Mouse (Mus musculus): ENCODE results near the gene Ppfibp2.
A peak's percentile ranks its signal among the peaks of the same experiment; 100 is the strongest.

Gene Ppfibp2

DNA sequence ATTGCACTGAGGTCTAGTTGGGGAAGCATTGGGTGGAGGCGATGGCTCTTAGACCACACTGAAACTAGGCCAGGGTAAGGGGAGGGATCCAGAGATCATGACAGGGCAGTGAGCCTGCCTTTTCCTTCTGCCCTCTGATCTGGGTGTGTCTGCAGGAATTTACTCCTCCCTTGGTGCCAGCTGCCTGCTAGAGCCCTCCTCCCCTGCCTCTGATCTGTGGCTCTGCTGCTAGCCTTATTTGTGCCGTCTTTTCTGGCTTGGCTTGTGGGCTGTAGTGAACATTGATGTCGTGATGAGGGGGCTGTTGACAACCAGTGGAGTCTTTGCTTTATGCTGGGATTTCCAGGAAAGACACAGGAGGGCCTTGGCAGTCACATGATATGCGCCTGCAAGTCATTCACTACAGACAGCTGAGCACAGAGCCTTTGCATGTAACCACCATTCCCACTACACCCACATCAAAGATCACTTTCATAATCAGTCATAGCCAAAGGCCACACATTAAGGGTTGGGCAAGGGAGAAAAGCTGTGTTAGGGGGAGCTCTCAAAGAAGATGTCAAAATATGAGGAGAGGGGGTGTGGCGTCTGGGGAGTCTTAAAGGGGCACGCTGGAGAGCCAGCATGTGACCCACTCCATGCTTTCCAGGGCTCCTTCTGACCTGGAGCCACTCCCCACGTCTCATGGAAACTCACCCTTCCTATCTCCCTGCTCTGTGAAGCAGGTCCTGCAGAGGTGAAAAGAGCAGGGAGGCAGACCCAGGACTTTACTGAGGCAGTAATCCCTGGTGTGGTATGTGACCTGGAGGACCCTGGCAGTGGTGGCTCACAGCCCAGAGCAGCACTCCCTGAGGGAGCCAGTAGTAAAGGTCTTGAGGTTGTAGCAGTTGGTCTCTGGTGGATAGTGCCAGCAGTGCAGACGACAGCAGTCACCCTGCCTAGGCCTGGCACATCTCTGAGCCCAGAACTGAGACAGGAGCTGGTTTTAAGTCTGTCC is 69.4 kb downstream of the Ppfibp2 start:
- no peak for DNase-seq

- DNase-seq: no peak
These were observed 70.2 kb downstream of the Ppfibp2 start for GRCm38 (mm10) chr7:107665221-107665585.

- no peak for DNase-seq
These were observed 70.7 kb downstream of the Ppfibp2 start for GRCm38 (mm10) chr7:107665586-107666261.

GRCm38 (mm10) chr7:107666262-107666902 is 71.4 kb downstream of the Ppfibp2 start:
- DNase-seq: no peak

- DNase-seq: no peak
These were observed 73.5 kb downstream of the Ppfibp2 start for GRCm38 (mm10) chr7:107668514-107668913.

GRCm38 (mm10) chr7:107675224-107675623 is 80.2 kb downstream of the Ppfibp2 start:
- no peak for DNase-seq

DNA sequence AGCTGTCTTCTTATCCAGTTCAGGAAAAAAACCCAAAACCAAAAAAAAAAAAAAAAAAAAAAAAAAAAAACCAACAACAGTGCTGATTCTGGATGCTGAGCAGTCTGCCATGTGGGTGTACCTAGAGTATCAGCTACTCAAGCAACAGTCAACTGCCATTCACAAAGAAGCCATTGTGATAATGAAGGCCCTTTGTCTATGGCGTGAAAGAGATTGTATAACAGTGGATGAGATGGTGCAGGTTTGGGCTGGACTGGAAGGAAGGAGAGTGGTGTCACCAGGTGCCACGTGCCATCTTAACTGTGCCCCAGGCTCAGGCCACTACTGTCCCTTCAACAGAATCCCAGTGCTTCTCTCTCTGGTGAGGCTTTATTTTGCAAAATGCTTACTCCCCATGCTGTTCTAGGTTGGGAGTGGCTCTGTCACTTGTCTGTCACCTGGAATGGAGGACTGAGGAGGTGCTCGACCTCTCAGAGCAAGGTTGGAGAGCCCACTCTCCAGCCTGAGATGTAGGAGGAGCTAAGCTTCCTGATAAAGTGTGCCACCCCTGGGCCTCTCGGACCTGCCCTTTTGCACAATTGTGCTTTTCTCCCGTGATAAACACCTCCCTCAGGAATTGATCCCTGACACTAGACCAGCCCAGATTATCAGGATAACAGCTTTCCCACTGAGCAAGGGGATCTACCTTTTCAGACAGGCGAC is 85.3 kb downstream of the Ppfibp2 start:
- DNase-seq: no peak

DNA sequence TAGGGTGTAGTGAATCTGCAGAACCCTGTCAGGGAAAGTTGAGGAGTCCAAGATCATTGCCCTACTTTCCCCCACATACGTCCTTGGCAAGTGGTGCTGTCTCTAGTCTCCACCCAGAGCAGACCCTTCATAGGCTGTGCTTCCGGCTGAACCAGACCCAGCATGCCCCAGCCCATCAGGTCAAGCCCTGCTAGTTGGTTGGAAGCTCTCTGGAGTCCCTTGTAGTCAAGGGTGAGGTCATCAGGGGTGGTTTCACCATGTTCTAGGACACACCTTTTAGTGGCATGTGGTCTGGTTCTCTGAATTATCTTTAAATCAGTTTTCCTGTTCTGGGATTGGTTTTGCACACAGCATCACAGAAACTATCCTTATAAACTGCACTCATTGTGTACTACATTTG is 86.3 kb downstream of the Ppfibp2 start:
- DNase-seq: no peak

DNA sequence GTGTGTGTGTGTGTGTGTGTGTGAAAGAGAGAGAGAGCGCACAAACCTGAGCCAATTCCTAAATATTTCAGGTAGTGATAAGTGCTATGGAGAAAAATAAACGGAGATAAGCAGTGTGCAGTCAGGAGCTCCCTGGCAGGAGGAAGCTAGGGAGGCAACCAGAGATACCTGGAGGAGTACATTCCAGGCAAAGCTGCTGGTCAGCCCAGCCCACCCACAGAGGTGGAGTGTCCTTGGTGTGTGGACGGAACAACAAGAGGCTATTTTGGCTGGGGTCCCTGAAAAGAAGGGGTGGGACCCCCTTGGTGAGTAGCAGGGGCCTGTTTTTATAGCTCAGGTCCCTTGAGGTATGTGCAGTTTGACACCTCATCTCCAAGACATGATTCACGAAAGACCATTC is 88.2 kb downstream of the Ppfibp2 start:
- no peak for DNase-seq

- no peak for DNase-seq
These were observed 88.6 kb downstream of the Ppfibp2 start for GRCm38 (mm10) chr7:107683622-107684021.

GRCm38 (mm10) chr7:107685238-107685954 is 90.4 kb downstream of the Ppfibp2 start:
- DNase-seq: no peak

GRCm38 (mm10) chr7:107685955-107686285 is 90.9 kb downstream of the Ppfibp2 start:
- no peak for DNase-seq

- DNase-seq: peak in 1 of 2 experiments; percentile 57
These were observed 92.4 kb downstream of the Ppfibp2 start for GRCm38 (mm10) chr7:107687412-107687811.

GRCm38 (mm10) chr7:107688040-107688439 is 93.0 kb downstream of the Ppfibp2 start:
- no peak for DNase-seq

- DNase-seq: no peak
These were observed 95.6 kb downstream of the Ppfibp2 start for GRCm38 (mm10) chr7:107690426-107691221.

- DNase-seq: no peak
These were observed 96.5 kb downstream of the Ppfibp2 start for GRCm38 (mm10) chr7:107691493-107691892.

DNA sequence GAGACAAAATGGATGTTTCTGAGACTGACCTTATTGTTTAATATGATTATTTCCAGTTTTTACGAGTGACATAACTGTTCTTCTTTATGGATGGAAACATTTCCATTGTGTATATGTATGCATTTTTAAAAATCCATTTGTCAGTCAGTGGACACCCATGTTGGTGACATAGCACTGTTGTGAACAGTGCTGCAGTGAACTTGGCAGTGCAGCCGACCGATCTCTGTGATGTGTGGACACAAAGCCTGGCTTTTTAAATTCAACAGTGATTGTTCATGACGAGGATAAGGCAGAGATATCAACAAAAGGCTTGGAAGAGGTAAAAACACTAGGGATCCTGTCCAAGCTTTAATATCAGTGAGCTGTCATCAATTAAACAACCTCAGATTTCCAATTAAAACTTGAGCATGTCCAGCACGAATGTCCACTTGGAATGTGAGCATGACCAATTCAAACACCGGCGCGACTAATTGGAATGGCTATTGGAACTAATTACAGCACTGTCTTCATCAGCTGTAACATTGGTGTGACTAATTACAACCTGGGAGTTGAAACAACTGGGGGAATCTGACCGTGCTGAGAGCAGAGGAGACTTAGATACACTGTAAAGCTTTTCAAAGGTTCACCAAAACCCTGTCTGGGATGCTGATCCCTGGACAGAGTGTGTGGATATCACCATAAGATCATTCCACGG is 99.4 kb downstream of the Ppfibp2 start:
- no peak for DNase-seq

GRCm38 (mm10) chr7:107697066-107697465 is 102.1 kb downstream of the Ppfibp2 start:
- no peak for DNase-seq

GRCm38 (mm10) chr7:107699926-107700325 is 104.9 kb downstream of the Ppfibp2 start:
- no peak for DNase-seq

GRCm38 (mm10) chr7:107700646-107701045 is 105.6 kb downstream of the Ppfibp2 start:
- no peak for DNase-seq
